ENCODE assay signal across 12 mouse cellular contexts in genomic region chr14:78667763-78668162, GRCm38 (mm10).
A peak's percentile ranks its signal among the peaks of the same experiment; 100 is the strongest.
DNase-seq lines count a peak whose midpoint lies in the region; ATAC-seq and TF ChIP-seq lines count a peak whose summit lies in the region.
"Had no signal": no experiment of that assay in that cellular context is flagged by ENCODE, and none has a peak within 500 bp of the region (broad histone marks: within the 10 kb centered on the region; RNA-seq: fewer than 3 reads in every experiment).

No protein-coding gene starts in this region.

- ATAC-seq in forebrain, embryonic 13.5 days: 0 out of 2 replicates have a peak, but pooled peaks have one; percentile 36
- ATAC-seq in forebrain, embryonic 12.5 days (ENCODE audit: low FRiP score): no peak
- ATAC-seq in heart, embryonic 11.5 days (replicated peaks; ENCODE audit: insufficient number of reproducible peaks, low FRiP score, low TSS enrichment): no peak
- peak; percentile 32; the same call in 1 of the 2 replicates for ATAC-seq in neural tube, embryonic 13.5 days (ENCODE audit: low read depth)

- no peak overlapping the region for H3K4me3 ChIP-seq in forebrain, embryonic 13.5 days
- H3K4me3 ChIP-seq in forebrain, embryonic 12.5 days (replicated peaks): no peak overlapping the region
- no peak overlapping the region for H3K4me3 ChIP-seq in heart, embryonic 11.5 days (ENCODE audit: low read depth, low read length)
- H3K4me3 ChIP-seq in layer of hippocampus, adult 2 months: no peak overlapping the region
- no peak overlapping the region for H3K4me3 ChIP-seq in neural tube, embryonic 13.5 days
- H3K4me3 ChIP-seq: embryonic facial prominence, embryonic 10.5 days; heart, embryonic 13.5 days had no signal

- H3K27me3 ChIP-seq in forebrain, embryonic 13.5 days: no peaks in the 10 kb centered on the region
- no peaks in the 10 kb centered on the region for H3K27me3 ChIP-seq in forebrain, embryonic 12.5 days
- H3K27me3 ChIP-seq in heart, embryonic 11.5 days (ENCODE audit: control insufficient read depth, insufficient read depth, low read length): no peaks in the 10 kb centered on the region
- H3K27me3 ChIP-seq in neural tube, embryonic 13.5 days: no peaks in the 10 kb centered on the region
- H3K27me3 ChIP-seq: heart, embryonic 13.5 days had no signal

- no peaks in the 10 kb centered on the region for H3K9me3 ChIP-seq in forebrain, embryonic 13.5 days (replicated peaks)
- no peaks in the 10 kb centered on the region for H3K9me3 ChIP-seq in forebrain, embryonic 12.5 days
- H3K9me3 ChIP-seq in heart, embryonic 11.5 days (replicated peaks; ENCODE audit: control insufficient read depth, low read length): no peaks in the 10 kb centered on the region
- no peaks in the 10 kb centered on the region for H3K9me3 ChIP-seq in neural tube, embryonic 13.5 days
- H3K9me3 ChIP-seq: embryonic facial prominence, embryonic 10.5 days; G1E; heart, embryonic 13.5 days had no signal

- no peak overlapping the region for H3K4me2 ChIP-seq in forebrain, embryonic 13.5 days
- no peak overlapping the region for H3K4me2 ChIP-seq in forebrain, embryonic 12.5 days
- H3K4me2 ChIP-seq in heart, embryonic 11.5 days: no peak overlapping the region
- H3K4me2 ChIP-seq in neural tube, embryonic 13.5 days: no peak overlapping the region
- H3K4me2 ChIP-seq: heart, embryonic 13.5 days; hindbrain, embryonic 14.5 days had no signal

- TF ChIP-seq CTCF in layer of hippocampus, adult 2 months (conservative IDR thresholded peaks at IDR 0.05): no peak

- H3K9ac ChIP-seq in forebrain, embryonic 13.5 days: no peak overlapping the region
- H3K9ac ChIP-seq in forebrain, embryonic 12.5 days: no peak overlapping the region
- H3K9ac ChIP-seq in heart, embryonic 11.5 days (ENCODE audit: low read depth, low read length): no peak overlapping the region
- H3K9ac ChIP-seq in neural tube, embryonic 13.5 days: no peak overlapping the region
- H3K9ac ChIP-seq: heart, embryonic 13.5 days; hindbrain, embryonic 14.5 days had no signal

- no peaks in the 10 kb centered on the region for H3K36me3 ChIP-seq in forebrain, embryonic 13.5 days (ENCODE audit: poor library complexity, severe bottlenecking)
- no peaks in the 10 kb centered on the region for H3K36me3 ChIP-seq in forebrain, embryonic 12.5 days (replicated peaks)
- H3K36me3 ChIP-seq in heart, embryonic 11.5 days (ENCODE audit: control insufficient read depth, insufficient read depth, low read length): no peaks in the 10 kb centered on the region
- no peaks in the 10 kb centered on the region for H3K36me3 ChIP-seq in neural tube, embryonic 13.5 days
- H3K36me3 ChIP-seq: embryonic facial prominence, embryonic 10.5 days; G1E; heart, embryonic 13.5 days had no signal

- H3K27ac ChIP-seq in forebrain, embryonic 13.5 days: no peak overlapping the region
- H3K27ac ChIP-seq in forebrain, embryonic 12.5 days: no peak overlapping the region
- H3K27ac ChIP-seq in heart, embryonic 11.5 days (ENCODE audit: low read depth, low read length): no peak overlapping the region
- H3K27ac ChIP-seq in layer of hippocampus, adult 2 months: peak overlapping the region; percentile 54; the same call in 1 of the 2 replicates
- H3K27ac ChIP-seq in neural tube, embryonic 13.5 days (replicated peaks): no peak overlapping the region
- H3K27ac ChIP-seq: embryonic facial prominence, embryonic 10.5 days; heart, embryonic 13.5 days; hindbrain, embryonic 14.5 days had no signal

- WGBS in forebrain, embryonic 13.5 days: 65% methylated on average over 5 of the region's 5 CpGs
- 67% methylated on average over 5 of the region's 5 CpGs for WGBS in forebrain, embryonic 12.5 days
- 56% methylated on average over 5 of the region's 5 CpGs for WGBS in heart, embryonic 11.5 days (ENCODE audit: insufficient replicate concordance)
- WGBS in neural tube, embryonic 13.5 days: 59% methylated on average over 5 of the region's 5 CpGs

- peak; percentile 79 for DNase-seq in heart, adult 11 months
- DNase-seq in layer of hippocampus, adult 2 months (ENCODE audit: low spot score in 2 of 2): no peak
- DNase-seq in layer of hippocampus, adult 11-12 months (ENCODE audit: low spot score): no peak
- no peak for DNase-seq in neural tube, embryonic 10.5 days (ENCODE audit: extremely low spot score, low spot score)

- H3K4me1 ChIP-seq in forebrain, embryonic 13.5 days: no peaks in the 10 kb centered on the region
- no peaks in the 10 kb centered on the region for H3K4me1 ChIP-seq in forebrain, embryonic 12.5 days
- H3K4me1 ChIP-seq in heart, embryonic 11.5 days (ENCODE audit: control insufficient read depth, insufficient read depth, low read length): no peaks in the 10 kb centered on the region
- H3K4me1 ChIP-seq in neural tube, embryonic 13.5 days (replicated peaks): no peaks in the 10 kb centered on the region
- H3K4me1 ChIP-seq: embryonic facial prominence, embryonic 10.5 days had no signal

Comparison
In these comparisons a context has a peak if more than half of its experiments do, and no peak if none do; other contexts are left out.
1. ATAC-seq: peak in forebrain, embryonic 13.5 days (single experiment) and neural tube, embryonic 13.5 days (single experiment); none in forebrain, embryonic 12.5 days (single experiment) and heart, embryonic 11.5 days (single experiment).